Mouse (Mus musculus) embryonic facial prominence, embryonic 15.5 days (tissue): Measurements from ENCODE around the gene Mtmr1. TPM values are rescaled to one million over a fixed set of nuclear protein-coding genes. Genes with fewer than 3 reads are reported as not detected.

Source experiments
- ATAC-seq: fragments of 200-750 bp; cut with Nextera tagmentation; 2 replicates; pipeline ENCODE4 v1.8.0; 2017; ENCODE audit warnings: low read depth, moderate TSS enrichment; ENCODE audit not compliant: insufficient number of reproducible peaks, low FRiP score, low TSS enrichment
- H3K27ac ChIP-seq: fragments of 300-500 bp; sonication (generic); replicated peaks from 2 replicates; pipeline ENCODE4 v1.5.1; 2015; ENCODE audit warnings: mild to moderate bottlenecking, inconsistent platforms
- H3K27me3 ChIP-seq: fragments of 300-500 bp; sonication (generic); 2 replicates; pipeline ENCODE4 v1.6.1; 2015; ENCODE audit warnings: inconsistent platforms
- H3K36me3 ChIP-seq: fragments of 300-500 bp; sonication (generic); 2 replicates; pipeline ENCODE4 v1.6.1; 2015; ENCODE audit warnings: mild to moderate bottlenecking, inconsistent platforms
- H3K4me1 ChIP-seq: fragments of 300-500 bp; sonication (generic); 2 replicates; pipeline ENCODE4 v1.6.1; 2015; ENCODE audit warnings: inconsistent platforms
- H3K4me2 ChIP-seq: fragments of 300-500 bp; sonication (generic); replicated peaks from 2 replicates; pipeline ENCODE4 v1.6.1; 2015; ENCODE audit warnings: mild to moderate bottlenecking, inconsistent platforms
- H3K4me3 ChIP-seq: fragments of 300-500 bp; sonication (generic); replicated peaks from 2 replicates; pipeline ENCODE4 v1.5.1; 2015; ENCODE audit warnings: mild to moderate bottlenecking, inconsistent platforms
- H3K9ac ChIP-seq: fragments of 300-500 bp; sonication (generic); 2 replicates; pipeline ENCODE4 v1.6.1; 2015; ENCODE audit warnings: inconsistent platforms
- H3K9me3 ChIP-seq: fragments of 300-500 bp; sonication (generic); replicated peaks from 2 replicates; pipeline ENCODE4 v1.6.1; 2016; ENCODE audit warnings: inconsistent platforms
- WGBS: fragments of 180-500 bp; shearing (Covaris S2); methylation state at CpG from one replicate; pipeline ENCODE4 v1.1.7; 2015; 5-methylcytosine and 5-hydroxymethylcytosine counted together
- polyA plus RNA-seq: library from polyadenylated mRNA; unstranded; fragments of >200 nt; fragmentation: Nextera tagmentation; extraction: Ambion mirVana; gene quantifications from 2 replicates; pipeline ENCODE4 v1.2.1, GENCODE M21; 2015

Mtmr1 gene
- polyA plus RNA-seq, 1 experiment from 2014 or later, result 12.4 TPM

DNA sequence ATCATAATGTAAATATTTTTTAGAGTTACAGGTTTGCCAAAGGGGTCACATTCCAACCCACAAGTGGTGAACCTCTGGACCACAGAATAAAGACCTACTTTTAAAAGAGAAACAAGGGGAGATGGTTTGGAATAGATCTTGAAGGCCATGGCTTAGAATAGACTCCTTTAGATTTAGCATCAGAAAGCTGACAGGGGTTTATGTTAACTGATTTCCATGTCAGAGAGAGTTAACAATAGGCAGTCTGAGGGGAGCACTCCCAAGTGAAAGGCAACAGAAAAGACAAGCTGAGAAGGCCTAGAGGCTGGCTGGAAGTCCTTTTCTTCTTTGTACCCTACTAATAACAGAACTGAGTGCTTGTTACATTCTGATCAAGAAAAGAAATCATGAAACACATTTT is 41.7 kb downstream of the Mtmr1 start:
- no peaks in the 10 kb centered on the region for H3K27me3 ChIP-seq

DNA sequence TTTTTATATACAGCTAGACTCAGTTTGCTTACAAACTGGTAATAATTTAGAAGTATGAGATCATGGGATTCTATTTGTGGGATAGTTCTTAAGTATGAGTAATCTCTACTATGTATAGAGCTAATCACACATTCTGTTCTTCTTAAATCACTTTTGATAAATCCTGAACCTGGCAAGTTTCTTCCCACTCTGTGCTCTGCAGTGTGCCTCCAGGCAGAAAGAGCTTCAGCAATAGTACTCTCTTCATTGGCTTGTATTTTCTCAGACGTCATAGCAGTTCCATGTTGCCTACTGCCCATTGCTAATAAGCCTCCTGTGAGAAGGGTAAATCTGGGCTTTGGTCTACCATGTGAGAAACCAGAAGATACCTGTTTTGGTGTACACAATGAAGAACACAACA is 43.8 kb downstream of the Mtmr1 start:
- H3K27me3 ChIP-seq, result no peaks in the 10 kb centered on the region
- no peak overlapping the region for H3K4me2 ChIP-seq
- H3K4me1 ChIP-seq, result no peaks in the 10 kb centered on the region
- H3K9ac ChIP-seq, result no peak overlapping the region
- WGBS, result 37% methylated on average over 1 of the region's 1 CpGs
- no peaks in the 10 kb centered on the region for H3K36me3 ChIP-seq
- no peak overlapping the region for H3K4me3 ChIP-seq
- ATAC-seq, result no peak
- H3K9me3 ChIP-seq, result no peaks in the 10 kb centered on the region
- no peak overlapping the region for H3K27ac ChIP-seq

More for the DNA sequence above, 41.7 kb downstream of the Mtmr1 start:
- Histone ChIP-seq H3K4me1 (no peaks in the 10 kb centered on the region), H3K4me3 (no peak overlapping the region), H3K9me3 (no peaks in the 10 kb centered on the region), H3K4me2 (no peak overlapping the region), H3K27ac (no peak overlapping the region), H3K36me3 (no peaks in the 10 kb centered on the region), H3K9ac (no peak overlapping the region)
- ATAC-seq, result no peak

DNA sequence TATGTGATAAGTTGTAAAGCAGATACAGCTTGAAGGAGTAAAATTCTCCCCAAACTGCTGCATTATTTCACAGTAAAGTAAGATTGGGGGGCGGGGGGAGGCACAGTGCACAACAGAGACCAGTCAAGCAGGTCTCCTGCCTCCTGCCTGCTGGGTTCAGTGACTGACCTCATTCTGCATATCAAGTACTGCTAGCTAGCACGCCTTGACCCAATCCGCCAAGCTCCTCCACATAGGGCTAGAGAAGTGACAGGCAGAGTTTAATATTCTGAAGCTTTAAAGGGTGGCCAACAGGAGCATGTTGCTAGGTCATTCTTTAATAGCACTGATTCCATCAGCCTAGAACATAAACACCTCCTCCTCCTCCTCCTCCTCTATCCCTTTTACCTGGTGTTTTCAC is 48.2 kb downstream of the Mtmr1 start:
- Histone ChIP-seq H3K36me3 (no peaks in the 10 kb centered on the region), H3K9me3 (no peaks in the 10 kb centered on the region), H3K4me3 (no peak overlapping the region), H3K27me3 (no peaks in the 10 kb centered on the region), H3K27ac (no peak overlapping the region), H3K4me1 (no peaks in the 10 kb centered on the region), H3K4me2 (no peak overlapping the region), H3K9ac (no peak overlapping the region)
- no peak for ATAC-seq
- 74% methylated on average over 3 of the region's 3 CpGs for WGBS

DNA sequence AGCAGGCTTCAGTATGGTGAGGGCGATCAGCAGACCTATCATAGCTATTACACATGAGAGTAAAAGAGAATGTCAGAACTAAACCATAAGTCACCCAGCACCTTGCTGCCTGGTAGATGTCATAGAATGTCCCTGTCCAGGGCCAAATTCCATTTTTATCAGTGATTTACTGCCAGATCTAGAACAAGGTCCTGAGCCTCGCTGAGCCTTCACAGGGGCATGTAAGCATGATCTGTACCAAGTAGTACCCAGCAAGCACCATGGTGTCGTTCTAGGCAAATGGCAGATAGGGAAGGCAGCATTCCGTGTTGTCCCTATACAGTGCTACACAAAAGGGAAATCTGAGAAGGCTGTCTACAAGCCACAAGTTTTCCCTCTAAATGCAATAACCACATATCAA is 49.1 kb downstream of the Mtmr1 start:
- WGBS, result 83% methylated on average over 4 of the region's 4 CpGs
- Histone ChIP-seq H3K27ac (no peak overlapping the region), H3K36me3 (no peaks in the 10 kb centered on the region), H3K4me3 (no peak overlapping the region), H3K27me3 (no peaks in the 10 kb centered on the region), H3K9me3 (no peaks in the 10 kb centered on the region), H3K4me2 (no peak overlapping the region), H3K4me1 (no peaks in the 10 kb centered on the region), H3K9ac (no peak overlapping the region)
- no peak for ATAC-seq

DNA sequence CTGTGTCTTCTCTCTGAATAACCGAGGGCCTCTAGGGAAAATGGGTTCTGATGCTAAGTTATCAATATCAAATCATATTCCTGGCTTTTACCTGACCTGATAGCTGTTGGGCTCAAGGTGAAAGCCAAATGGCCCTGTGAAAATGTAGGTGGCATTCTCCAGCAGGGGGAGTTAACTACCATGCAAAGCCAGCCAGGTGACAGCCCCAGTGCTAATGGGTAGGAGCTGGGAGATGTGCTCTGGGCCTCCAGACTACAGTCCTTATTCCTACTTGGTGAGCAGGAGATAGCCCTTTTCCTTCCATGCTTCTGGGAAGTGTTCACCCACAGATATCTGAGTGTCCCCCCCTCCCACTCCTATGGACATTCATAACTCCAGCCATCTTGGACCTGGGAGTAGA is 60.3 kb downstream of the Mtmr1 start:
- H3K4me1 ChIP-seq, result no peaks in the 10 kb centered on the region
- H3K4me3 ChIP-seq, result no peak overlapping the region
- 67% methylated on average over 1 of the region's 1 CpGs for WGBS
- H3K9me3 ChIP-seq, result no peaks in the 10 kb centered on the region
- H3K4me2 ChIP-seq, result no peak overlapping the region
- no peaks in the 10 kb centered on the region for H3K27me3 ChIP-seq
- H3K27ac ChIP-seq, result no peak overlapping the region
- no peaks in the 10 kb centered on the region for H3K36me3 ChIP-seq
- H3K9ac ChIP-seq, result no peak overlapping the region
- no peak for ATAC-seq

DNA sequence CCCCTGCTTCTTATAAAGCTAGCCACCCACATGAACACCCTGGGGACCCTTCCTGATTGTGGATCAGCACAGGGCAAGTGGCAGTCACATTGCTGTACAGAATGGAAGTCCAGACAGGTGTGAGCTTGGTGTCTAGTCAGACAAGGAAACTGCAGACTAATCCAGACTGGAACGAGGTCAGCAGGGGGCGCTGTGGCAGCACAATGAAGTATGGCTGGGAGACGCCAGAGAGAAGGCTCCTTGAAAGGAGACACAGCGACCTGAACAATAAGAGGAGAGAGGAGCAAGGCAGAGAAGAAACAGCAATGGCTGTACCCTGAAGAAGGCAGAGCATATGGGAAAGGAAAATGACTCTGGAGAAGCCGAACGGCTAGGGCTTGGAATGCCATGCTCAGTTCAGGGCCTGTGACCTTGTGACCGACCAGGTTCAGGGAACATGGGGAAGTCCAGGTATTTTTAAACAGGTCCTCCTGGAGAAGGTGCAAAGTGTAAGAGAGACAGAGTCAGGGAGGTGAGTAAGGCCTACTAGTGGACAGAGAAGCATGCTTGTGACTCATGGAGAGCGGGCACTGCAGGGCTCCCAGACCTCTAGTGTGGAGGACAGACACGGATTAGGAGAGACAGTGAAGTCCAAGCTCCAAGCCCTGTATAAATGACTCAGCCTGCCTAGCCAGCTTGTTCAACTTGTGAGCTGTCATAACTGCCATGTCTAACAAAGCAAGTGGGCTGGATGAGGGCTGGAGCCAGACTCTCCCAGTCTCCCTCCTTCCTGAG is 61.4 kb downstream of the Mtmr1 start:
- WGBS, result 47% methylated on average over 9 of the region's 9 CpGs
- H3K4me2 ChIP-seq, result no peak overlapping the region
- H3K36me3 ChIP-seq, result no peaks in the 10 kb centered on the region
- H3K4me1 ChIP-seq, result no peaks in the 10 kb centered on the region
- H3K27me3 ChIP-seq, result no peaks in the 10 kb centered on the region
- H3K9ac ChIP-seq, result no peak overlapping the region
- no peak for ATAC-seq
- no peak overlapping the region for H3K4me3 ChIP-seq
- no peak overlapping the region for H3K27ac ChIP-seq
- H3K9me3 ChIP-seq, result no peaks in the 10 kb centered on the region

DNA sequence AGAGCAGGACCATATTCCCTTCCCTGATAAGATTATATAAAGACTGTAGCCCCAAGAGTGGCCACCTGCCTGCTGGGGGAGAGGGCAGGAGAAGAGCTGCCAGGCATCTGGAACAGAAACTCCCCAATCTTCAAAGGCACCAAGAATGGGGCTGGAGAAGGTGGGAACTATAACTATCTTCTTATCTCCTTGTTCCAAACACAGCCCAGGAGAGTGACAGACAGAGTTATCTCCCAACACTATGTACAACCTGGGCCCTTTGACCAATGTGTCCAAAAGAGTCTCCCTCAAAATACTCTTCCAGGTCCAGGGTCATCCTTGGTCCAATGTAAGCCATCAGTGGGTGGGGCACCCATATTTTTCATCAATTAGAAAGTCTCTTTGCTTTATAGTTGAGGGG is 62.9 kb downstream of the Mtmr1 start:
- no peak overlapping the region for H3K4me3 ChIP-seq
- H3K9me3 ChIP-seq, result no peaks in the 10 kb centered on the region
- no peaks in the 10 kb centered on the region for H3K27me3 ChIP-seq
- no peak overlapping the region for H3K27ac ChIP-seq
- ATAC-seq, result no peak
- no peaks in the 10 kb centered on the region for H3K36me3 ChIP-seq
- H3K9ac ChIP-seq, result no peak overlapping the region
- no peaks in the 10 kb centered on the region for H3K4me1 ChIP-seq
- no peak overlapping the region for H3K4me2 ChIP-seq

DNA sequence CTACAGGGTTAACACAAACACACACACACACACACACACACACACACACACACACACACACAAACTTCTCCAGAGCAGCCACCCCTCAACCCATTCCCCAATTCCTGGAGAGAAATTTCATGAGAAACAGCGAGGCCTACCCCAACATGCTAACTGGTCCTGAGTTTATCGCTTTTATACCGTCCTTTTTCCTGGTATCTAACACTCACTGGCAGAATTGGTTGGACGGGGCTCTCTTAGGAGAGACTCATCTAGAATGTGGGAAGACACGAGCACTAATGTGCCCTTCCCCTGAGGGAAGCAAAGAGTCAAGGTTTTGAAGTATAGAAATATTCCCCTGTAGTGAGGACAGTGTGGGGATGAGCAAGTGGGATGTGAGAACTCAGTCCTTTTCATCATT is 66.3 kb downstream of the Mtmr1 start:
- no peaks in the 10 kb centered on the region for H3K36me3 ChIP-seq
- no peaks in the 10 kb centered on the region for H3K4me1 ChIP-seq
- ATAC-seq, result no peak
- no peak overlapping the region for H3K27ac ChIP-seq
- 84% methylated on average over 5 of the region's 5 CpGs for WGBS
- H3K4me3 ChIP-seq, result no peak overlapping the region
- no peaks in the 10 kb centered on the region for H3K27me3 ChIP-seq
- H3K9me3 ChIP-seq, result no peaks in the 10 kb centered on the region
- no peak overlapping the region for H3K9ac ChIP-seq
- no peak overlapping the region for H3K4me2 ChIP-seq

DNA sequence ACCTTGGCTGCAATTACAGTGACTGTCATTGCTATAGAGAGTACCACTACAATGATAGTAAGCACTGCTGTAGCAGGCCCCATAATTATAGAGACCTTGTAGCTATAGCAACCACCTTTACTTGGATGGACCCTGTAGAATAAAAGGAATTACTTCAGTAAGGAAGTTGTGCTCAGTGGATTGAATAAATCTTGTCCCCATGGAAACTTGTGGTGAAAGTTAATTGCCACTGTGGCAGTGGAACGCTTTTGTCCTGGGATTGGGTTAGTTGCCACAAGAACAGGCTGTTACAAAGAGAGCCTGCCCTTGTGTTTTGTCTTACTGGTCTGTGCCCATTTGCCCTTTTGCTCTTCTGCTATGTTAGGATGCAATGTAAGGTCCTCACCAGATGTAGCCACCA is 69.9 kb downstream of the Mtmr1 start:
- H3K9me3 ChIP-seq, result no peaks in the 10 kb centered on the region
- H3K4me3 ChIP-seq, result no peak overlapping the region
- no peaks in the 10 kb centered on the region for H3K4me1 ChIP-seq
- H3K27me3 ChIP-seq, result no peaks in the 10 kb centered on the region
- no peaks in the 10 kb centered on the region; the same call in 1 of the 2 replicates for H3K36me3 ChIP-seq
- H3K4me2 ChIP-seq, result no peak overlapping the region
- H3K9ac ChIP-seq, result no peak overlapping the region
- no peak overlapping the region for H3K27ac ChIP-seq
- no peak for ATAC-seq
- 65% methylated on average over 1 of the region's 1 CpGs for WGBS

DNA sequence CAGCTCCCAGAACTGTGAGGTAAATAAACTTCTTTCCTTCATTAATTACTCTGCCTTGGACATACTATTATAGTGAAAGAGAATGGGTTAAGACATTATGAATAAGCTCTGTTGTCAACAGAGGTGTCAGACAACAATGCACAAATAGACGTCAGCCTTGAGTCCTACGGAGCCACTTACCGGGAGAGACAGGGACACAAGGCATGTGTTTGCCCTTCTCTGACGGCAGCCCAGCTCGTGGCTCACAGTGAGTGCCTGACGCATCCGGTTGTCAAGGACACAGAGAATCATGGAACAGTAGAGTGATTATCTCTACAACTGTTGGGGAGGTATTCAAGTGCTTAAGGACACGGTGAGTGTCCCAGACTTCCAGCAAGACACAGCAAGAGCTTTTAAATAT is 70.3 kb downstream of the Mtmr1 start:
- no peaks in the 10 kb centered on the region for H3K27me3 ChIP-seq
- ATAC-seq, result no peak
- H3K9ac ChIP-seq, result no peak overlapping the region
- no peaks in the 10 kb centered on the region for H3K9me3 ChIP-seq
- no peaks in the 10 kb centered on the region for H3K4me1 ChIP-seq
- H3K4me3 ChIP-seq, result no peak overlapping the region
- no peaks in the 10 kb centered on the region; the same call in 1 of the 2 replicates for H3K36me3 ChIP-seq
- WGBS, result 55% methylated on average over 8 of the region's 8 CpGs
- H3K4me2 ChIP-seq, result no peak overlapping the region
- H3K27ac ChIP-seq, result no peak overlapping the region

DNA sequence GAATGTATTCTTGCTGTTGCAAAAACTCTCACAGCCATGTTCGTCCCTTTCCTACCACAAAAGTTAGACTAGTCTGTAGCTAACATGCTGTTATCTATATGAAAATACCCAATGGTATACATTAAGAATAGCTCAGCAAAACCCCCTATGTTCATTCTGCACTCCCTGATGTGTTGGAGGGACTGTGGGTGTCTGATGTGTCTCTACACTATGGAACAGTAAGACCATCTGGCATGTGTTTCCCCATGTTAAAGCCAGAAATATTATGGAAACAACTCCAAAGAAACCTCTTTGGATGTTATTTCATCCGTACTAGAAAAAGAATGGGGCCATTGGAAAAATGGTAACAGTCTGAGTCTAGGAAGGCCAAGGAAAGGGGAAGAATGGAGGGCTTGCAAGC is 71.0 kb downstream of the Mtmr1 start:
- Histone ChIP-seq H3K27ac (no peak overlapping the region), H3K4me3 (no peak overlapping the region), H3K9ac (no peak overlapping the region), H3K9me3 (no peaks in the 10 kb centered on the region), H3K36me3 (no peaks in the 10 kb centered on the region; the same call in 1 of the 2 replicates), H3K4me2 (no peak overlapping the region), H3K27me3 (no peaks in the 10 kb centered on the region), H3K4me1 (no peaks in the 10 kb centered on the region)
- WGBS, result 83% methylated on average over 2 of the region's 2 CpGs
- ATAC-seq, result no peak

DNA sequence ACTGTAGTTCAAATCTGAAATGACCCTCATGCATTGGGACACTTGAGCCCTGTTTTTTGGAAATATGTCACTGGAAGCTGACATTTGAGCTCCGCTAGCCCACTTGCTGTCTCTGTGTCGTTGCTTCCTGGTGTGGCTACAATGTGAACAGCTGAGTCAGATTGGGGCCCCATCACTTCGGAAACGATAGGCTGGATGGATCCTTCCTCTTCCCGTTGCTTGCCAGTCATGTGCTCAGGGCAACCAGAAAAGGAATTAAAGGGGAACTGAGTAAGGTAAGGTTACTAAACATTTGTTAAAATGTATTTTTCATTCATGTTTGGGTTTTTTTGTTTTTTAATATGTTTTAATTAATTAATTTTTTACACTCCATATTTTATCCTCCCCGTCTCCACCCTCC is 74.9 kb downstream of the Mtmr1 start:
- H3K9me3 ChIP-seq, result no peaks in the 10 kb centered on the region
- no peak overlapping the region for H3K9ac ChIP-seq
- no peaks in the 10 kb centered on the region for H3K4me1 ChIP-seq
- H3K4me3 ChIP-seq, result no peak overlapping the region
- ATAC-seq, result no peak
- no peak overlapping the region for H3K27ac ChIP-seq
- WGBS, result 82% methylated on average over 6 of the region's 6 CpGs
- no peaks in the 10 kb centered on the region for H3K27me3 ChIP-seq
- no peak overlapping the region for H3K4me2 ChIP-seq
- no peaks in the 10 kb centered on the region; the same call in 1 of the 2 replicates for H3K36me3 ChIP-seq
